Mouse (Mus musculus): ENCODE results near the gene Bfar. TPM values are rescaled to one million over a fixed set of nuclear protein-coding genes. Genes with fewer than 3 reads are reported as not detected.

Bfar gene
- polyA plus RNA-seq (2012) = 3.1 and 4.2 TPM in 2 replicates

DNA sequence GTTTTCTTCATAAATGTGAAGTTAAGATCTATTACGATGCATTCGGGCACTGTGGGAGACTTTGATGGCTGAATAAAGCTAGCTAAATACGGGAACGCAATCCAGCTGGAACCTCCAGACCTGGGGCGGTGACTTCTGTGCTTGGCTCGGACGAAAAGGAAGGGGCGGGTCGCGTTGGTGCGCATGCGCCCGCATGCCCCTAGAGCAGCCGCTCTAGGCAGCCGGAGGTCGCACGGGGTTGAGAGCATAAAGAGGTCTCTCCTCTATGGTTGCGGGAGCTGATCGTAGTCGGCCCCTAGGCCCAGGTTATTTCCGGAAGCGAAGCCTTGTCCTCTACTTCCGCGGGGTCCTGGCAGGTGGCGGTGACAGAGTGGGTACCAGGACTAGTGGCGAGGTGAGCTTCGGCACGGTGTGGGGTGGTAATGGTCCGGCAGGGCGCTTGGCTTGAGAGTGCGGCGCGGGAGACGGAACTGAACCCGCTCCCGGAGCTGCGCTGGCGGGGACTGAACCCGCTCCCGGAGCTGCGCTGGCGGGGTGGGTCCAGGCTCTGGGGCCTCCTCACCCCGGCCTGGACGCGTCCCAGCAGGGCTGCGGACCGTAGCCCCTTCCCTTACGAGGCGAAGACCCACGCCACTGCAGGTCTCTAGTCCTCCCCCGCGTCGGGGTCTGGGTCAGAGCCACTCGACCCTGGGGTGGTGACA lies at the start of gene Bfar, which contains the start of gene 3110001I22Rik:
Gene Bfar (plus strand): TSS at position 174 of the 701 bp plus-strand sequence.
Gene 3110001I22Rik (plus strand): TSS at position 245 of the 701 bp plus-strand sequence.

DNA sequence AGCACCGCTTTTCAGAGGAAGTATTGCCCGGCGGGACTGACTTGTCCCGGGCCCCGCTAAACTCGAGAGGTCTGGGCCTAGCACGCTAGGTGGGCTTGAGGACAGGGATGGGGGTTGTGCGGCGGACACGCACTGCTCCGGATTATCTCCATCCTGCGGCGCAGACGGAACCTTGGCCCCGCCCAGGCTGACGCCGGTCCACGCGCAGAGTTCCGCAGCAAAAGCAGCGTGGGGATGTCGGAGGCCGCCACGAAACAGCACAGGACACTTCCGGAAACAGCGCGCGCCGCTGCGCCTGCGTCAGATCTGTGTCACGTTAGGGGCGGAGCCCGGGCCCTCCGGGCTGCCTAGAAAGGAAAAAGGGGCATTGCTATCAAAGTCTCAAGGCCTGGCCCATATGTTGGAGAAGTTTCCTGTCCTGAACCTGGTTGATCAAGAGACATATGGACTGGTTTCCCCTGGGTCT lies 3.7 kb upstream of the Bfar start, which contains the start of gene Parn:
Gene Parn (minus strand): TSS at position 293 of the 466 bp plus-strand sequence.

DNA sequence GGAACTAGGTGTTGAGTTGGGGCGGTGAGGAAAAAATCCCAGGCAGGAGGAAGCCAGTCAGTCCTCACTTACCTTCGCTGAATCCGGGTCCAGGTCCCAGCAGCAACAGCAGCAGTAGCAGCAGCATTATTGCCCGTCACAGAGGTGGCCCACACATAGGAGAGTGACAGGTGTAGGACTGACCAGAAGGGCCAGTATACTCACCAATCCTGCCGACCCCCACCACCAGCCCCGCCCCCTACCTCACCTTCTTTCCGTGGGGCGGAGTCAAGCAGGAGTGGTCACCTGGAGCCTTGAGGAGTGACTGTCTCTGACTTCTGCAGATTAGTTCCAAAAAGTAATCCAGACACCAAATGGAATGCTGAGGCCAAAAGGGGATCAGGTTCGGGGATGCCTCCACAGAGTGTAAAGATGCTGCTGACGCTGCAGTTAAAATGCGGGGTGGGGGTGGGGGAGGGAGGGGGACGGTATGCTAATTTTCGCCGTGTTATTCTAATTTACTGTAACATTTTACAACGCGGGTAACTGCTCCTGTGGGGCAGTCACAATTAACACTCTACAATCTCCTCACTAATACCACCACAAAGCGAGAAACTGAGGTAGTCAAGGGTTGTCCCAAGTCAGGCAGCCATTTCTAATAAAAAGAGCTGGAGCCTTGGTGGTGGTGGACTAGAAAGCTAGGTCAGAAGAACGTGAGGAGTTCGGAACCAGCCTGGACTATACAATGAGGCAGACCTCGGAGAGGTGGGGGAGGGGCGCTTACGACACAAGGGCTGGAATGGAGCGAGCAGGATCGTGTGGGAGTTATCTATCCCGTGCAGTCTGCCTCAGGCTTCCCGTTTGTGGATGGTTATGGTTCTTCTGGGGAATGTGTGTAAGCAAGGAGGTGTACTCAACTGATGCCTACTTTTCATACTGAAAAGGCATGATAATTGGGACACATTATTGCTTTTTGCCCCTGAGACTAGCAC lies 58.9 kb downstream of the Bfar start, which contains the start of gene Pla2g10:
Gene Pla2g10 (minus strand): TSS at position 699 of the 971 bp plus-strand sequence.

Other genes starting within 250 kb of the Bfar start
- 34.8 and 37.5 TPM in 2 replicates for gene Parn, start 3.7 kb upstream of the Bfar start, polyA plus RNA-seq (2012)
- gene 3110001I22Rik, start 71 bp downstream of the Bfar start, polyA plus RNA-seq (2012) = 1.5 and 1.7 TPM in 2 replicates
- gene Pla2g10, start 59.1 kb downstream of the Bfar start, polyA plus RNA-seq (2012) = not detected in 2 replicates
- gene Rrn3, start 108.8 kb downstream of the Bfar start, polyA plus RNA-seq (2012) = 11.3 and 12.5 TPM in 2 replicates
- 18.8 and 22.9 TPM in 2 replicates for gene Ntan1, start 147.0 kb downstream of the Bfar start, polyA plus RNA-seq (2012)
- gene Pdxdc1, start 231.3 kb downstream of the Bfar start, polyA plus RNA-seq (2012) = 50.1 and 57.6 TPM in 2 replicates
- gene Mpv17l, start 231.3 kb downstream of the Bfar start, polyA plus RNA-seq (2012) = 0.02 and 0.07 TPM in 2 replicates